Mouse (Mus musculus): ENCODE measurements at regions not wholly inside any gene's neighbourhood (a gene's known extent, or its start where the extent isn't known, plus 50 kb on each side); places are given as distances from the start of the nearest gene placed in this dataset.

GRCm38 (mm10) chr2:8673751-8674378, 1164.5 kb upstream of the Celf2 start:
- Histone ChIP-seq H3K27ac (replicated peaks; ENCODE audit: insufficient read depth, low read depth, low read length) (no peak overlapping the region), H3K79me2 (ENCODE audit: control insufficient read depth, insufficient read depth, low read length) (no peaks in the 10 kb centered on the region), H3K4me1 (ENCODE audit: control insufficient read depth, insufficient read depth, low read length) (no peaks in the 10 kb centered on the region), H3K9ac (ENCODE audit: low read depth, low read length) (no peak overlapping the region), H3K36me3 (ENCODE audit: control insufficient read depth, insufficient read depth, low read length) (no peaks in the 10 kb centered on the region), H3K27me3 (ENCODE audit: control insufficient read depth, insufficient read depth, low read length) (no peaks in the 10 kb centered on the region), H3K4me3 (ENCODE audit: insufficient read depth, low read depth, low read length) (no peak overlapping the region)
- WGBS = 11% methylated on average over 10 of the region's 10 CpGs
- peak; percentile 52 for DNase-seq (ENCODE audit: extremely low read depth, low read depth, low spot score)
- TF ChIP-seq POLR2A (IDR thresholded peaks at IDR 0.05; ENCODE audit: extremely low read depth, insufficient read depth, low read length) (no peak), CTCF (IDR thresholded peaks at IDR 0.05; ENCODE audit: low read depth, low read length) (peak; percentile 40)

GRCm38 (mm10) chr2:8675537-8675936, 1166.2 kb upstream of the Celf2 start:
- no peak overlapping the region for H3K4me3 ChIP-seq (ENCODE audit: insufficient read depth, low read depth, low read length)
- WGBS = 64% methylated on average over 4 of the region's 4 CpGs
- TF ChIP-seq CTCF (IDR thresholded peaks at IDR 0.05; ENCODE audit: low read depth, low read length) (no peak), POLR2A (IDR thresholded peaks at IDR 0.05; ENCODE audit: extremely low read depth, insufficient read depth, low read length) (no peak)

GRCm38 (mm10) chr2:8676546-8676945, 1167.2 kb upstream of the Celf2 start:
- no peaks in the 10 kb centered on the region for H3K36me3 ChIP-seq (ENCODE audit: control insufficient read depth, insufficient read depth, low read length)
- H3K4me1 ChIP-seq (ENCODE audit: control insufficient read depth, insufficient read depth, low read length) = no peaks in the 10 kb centered on the region
- H3K9ac ChIP-seq (ENCODE audit: low read depth, low read length) = no peak overlapping the region
- H3K79me2 ChIP-seq (ENCODE audit: control insufficient read depth, insufficient read depth, low read length) = no peaks in the 10 kb centered on the region
- H3K27me3 ChIP-seq (ENCODE audit: control insufficient read depth, insufficient read depth, low read length) = no peaks in the 10 kb centered on the region
- H3K4me3 ChIP-seq (ENCODE audit: insufficient read depth, low read depth, low read length) = no peak overlapping the region
- TF ChIP-seq POLR2A (IDR thresholded peaks at IDR 0.05; ENCODE audit: extremely low read depth, insufficient read depth, low read length) = no peak
- TF ChIP-seq CTCF (IDR thresholded peaks at IDR 0.05; ENCODE audit: low read depth, low read length) = peak; percentile 59
- H3K27ac ChIP-seq (replicated peaks; ENCODE audit: insufficient read depth, low read depth, low read length) = no peak overlapping the region
- 7% methylated on average over 4 of the region's 4 CpGs for WGBS
- DNase-seq (ENCODE audit: extremely low read depth, low read depth, low spot score) = peak; percentile 3

More at GRCm38 (mm10) chr2:8675537-8675936, 1166.2 kb upstream of the Celf2 start:
- H3K4me1 ChIP-seq (ENCODE audit: control insufficient read depth, insufficient read depth, low read length) = no peaks in the 10 kb centered on the region
- no peak overlapping the region for H3K9ac ChIP-seq (ENCODE audit: low read depth, low read length)
- peak; percentile 3 for DNase-seq (ENCODE audit: extremely low read depth, low read depth, low spot score)
- H3K27ac ChIP-seq (replicated peaks; ENCODE audit: insufficient read depth, low read depth, low read length) = no peak overlapping the region
- H3K79me2 ChIP-seq (ENCODE audit: control insufficient read depth, insufficient read depth, low read length) = no peaks in the 10 kb centered on the region
- H3K27me3 ChIP-seq (ENCODE audit: control insufficient read depth, insufficient read depth, low read length) = no peaks in the 10 kb centered on the region
- H3K36me3 ChIP-seq (ENCODE audit: control insufficient read depth, insufficient read depth, low read length) = no peaks in the 10 kb centered on the region

- no peaks in the 10 kb centered on the region for H3K4me1 ChIP-seq (ENCODE audit: control insufficient read depth, insufficient read depth, low read length)
- no peak overlapping the region for H3K9ac ChIP-seq (ENCODE audit: low read depth, low read length)
- H3K27ac ChIP-seq (replicated peaks; ENCODE audit: insufficient read depth, low read depth, low read length) = no peak overlapping the region
- TF ChIP-seq POLR2A (IDR thresholded peaks at IDR 0.05; ENCODE audit: extremely low read depth, insufficient read depth, low read length) (no peak), CTCF (IDR thresholded peaks at IDR 0.05; ENCODE audit: low read depth, low read length) (no peak)
- no peaks in the 10 kb centered on the region for H3K79me2 ChIP-seq (ENCODE audit: control insufficient read depth, insufficient read depth, low read length)
- H3K36me3 ChIP-seq (ENCODE audit: control insufficient read depth, insufficient read depth, low read length) = no peaks in the 10 kb centered on the region
- 54% methylated on average over 8 of the region's 8 CpGs for WGBS
- no peak for DNase-seq (ENCODE audit: extremely low read depth, low read depth, low spot score)
- no peak overlapping the region for H3K4me3 ChIP-seq (ENCODE audit: insufficient read depth, low read depth, low read length)
- no peaks in the 10 kb centered on the region for H3K27me3 ChIP-seq (ENCODE audit: control insufficient read depth, insufficient read depth, low read length)
Measured at GRCm38 (mm10) chr2:8690846-8691643, 1181.7 kb upstream of the Celf2 start.

GRCm38 (mm10) chr2:8729306-8729705, 1151.7 kb upstream of the 4930412O13Rik start:
- H3K4me1 ChIP-seq (ENCODE audit: control insufficient read depth, insufficient read depth, low read length) = no peaks in the 10 kb centered on the region
- no peaks in the 10 kb centered on the region for H3K27me3 ChIP-seq (ENCODE audit: control insufficient read depth, insufficient read depth, low read length)
- H3K9ac ChIP-seq (ENCODE audit: low read depth, low read length) = no peak overlapping the region
- H3K36me3 ChIP-seq (ENCODE audit: control insufficient read depth, insufficient read depth, low read length) = no peaks in the 10 kb centered on the region
- WGBS = 67% methylated on average over 8 of the region's 8 CpGs
- no peaks in the 10 kb centered on the region for H3K79me2 ChIP-seq (ENCODE audit: control insufficient read depth, insufficient read depth, low read length)
- no peak overlapping the region for H3K27ac ChIP-seq (replicated peaks; ENCODE audit: insufficient read depth, low read depth, low read length)
- DNase-seq (ENCODE audit: extremely low read depth, low read depth, low spot score) = no peak
- H3K4me3 ChIP-seq (ENCODE audit: insufficient read depth, low read depth, low read length) = no peak overlapping the region
- TF ChIP-seq CTCF (IDR thresholded peaks at IDR 0.05; ENCODE audit: low read depth, low read length) (no peak), POLR2A (IDR thresholded peaks at IDR 0.05; ENCODE audit: extremely low read depth, insufficient read depth, low read length) (no peak)

- whole genome bisulfite sequencing = 16% methylated on average over 1 of the region's 1 CpGs
- H3K4me3 ChIP-seq (ENCODE audit: insufficient read depth, low read depth, low read length) = no peak overlapping the region
- peak; percentile 35; the same call in 1 of the 2 replicates for TF ChIP-seq CTCF (IDR thresholded peaks at IDR 0.05; ENCODE audit: low read depth, low read length)
- TF ChIP-seq POLR2A (IDR thresholded peaks at IDR 0.05; ENCODE audit: extremely low read depth, insufficient read depth, low read length) = no peak
- no peak overlapping the region for H3K27ac ChIP-seq (replicated peaks; ENCODE audit: insufficient read depth, low read depth, low read length)
- no peaks in the 10 kb centered on the region for H3K4me1 ChIP-seq (ENCODE audit: control insufficient read depth, insufficient read depth, low read length)
- no peaks in the 10 kb centered on the region for H3K36me3 ChIP-seq (ENCODE audit: control insufficient read depth, insufficient read depth, low read length)
- H3K79me2 ChIP-seq (ENCODE audit: control insufficient read depth, insufficient read depth, low read length) = no peaks in the 10 kb centered on the region
- no peak overlapping the region for H3K9ac ChIP-seq (ENCODE audit: low read depth, low read length)
- H3K27me3 ChIP-seq (ENCODE audit: control insufficient read depth, insufficient read depth, low read length) = no peaks in the 10 kb centered on the region
- DNase-seq (ENCODE audit: extremely low read depth, low read depth, low spot score) = peak; percentile 17
Measured at GRCm38 (mm10) chr2:8754142-8754541, 1126.9 kb upstream of the 4930412O13Rik start.

Measured in liver, adult 2 months (tissue).